Mouse (Mus musculus): ENCODE measurements around the gene Morc2a. TPM values are rescaled to one million over a fixed set of nuclear protein-coding genes. Genes with fewer than 3 reads are reported as not detected.

Morc2a gene
- polyA plus RNA-seq, 1 experiment from 2014 or later: 28.3 TPM

GRCm38 (mm10) chr11:3716662-3717061 is 67.7 kb downstream of the Morc2a start:
- no peak for ATAC-seq (ENCODE audit: low FRiP score)
- Histone ChIP-seq H3K4me3 (replicated peaks) (no peak overlapping the region), H3K27ac (replicated peaks) (no peak overlapping the region), H3K4me1 (0 out of 2 replicates have a peak, but pooled peaks cover 3% of the 10 kb centered on the region), H3K36me3 (peaks cover 6% of the 10 kb centered on the region; the same call in 1 of the 2 replicates), H3K4me2 (no peak overlapping the region), H3K9me3 (replicated peaks) (no peaks in the 10 kb centered on the region), H3K27me3 (replicated peaks) (no peaks in the 10 kb centered on the region), H3K9ac (replicated peaks) (no peak overlapping the region)
- WGBS: 74% methylated on average over 6 of the region's 6 CpGs

- peaks cover 21% of the 10 kb centered on the region for H3K4me1 ChIP-seq
- no peak overlapping the region for H3K4me3 ChIP-seq (replicated peaks)
- H3K36me3 ChIP-seq: no peaks in the 10 kb centered on the region; the same call in 1 of the 2 replicates
- no peak overlapping the region for H3K27ac ChIP-seq (replicated peaks)
- H3K9me3 ChIP-seq (replicated peaks): no peaks in the 10 kb centered on the region
- no peak overlapping the region for H3K4me2 ChIP-seq
- H3K27me3 ChIP-seq (replicated peaks): no peaks in the 10 kb centered on the region
- no peak overlapping the region for H3K9ac ChIP-seq (replicated peaks)
- no peak for ATAC-seq (ENCODE audit: low FRiP score)
- WGBS: 74% methylated on average over 3 of the region's 3 CpGs
Observed at GRCm38 (mm10) chr11:3722036-3722435, 73.0 kb downstream of the Morc2a start.

- WGBS: 51% methylated on average over 3 of the region's 3 CpGs
- H3K4me3 ChIP-seq (replicated peaks): no peak overlapping the region
- no peak overlapping the region for H3K9ac ChIP-seq (replicated peaks)
- ATAC-seq (ENCODE audit: low FRiP score): no peak
- H3K27ac ChIP-seq (replicated peaks): no peak overlapping the region
- H3K4me1 ChIP-seq: peaks cover 21% of the 10 kb centered on the region
- H3K9me3 ChIP-seq (replicated peaks): no peaks in the 10 kb centered on the region
- no peaks in the 10 kb centered on the region for H3K27me3 ChIP-seq (replicated peaks)
- H3K36me3 ChIP-seq: no peaks in the 10 kb centered on the region; the same call in 1 of the 2 replicates
- H3K4me2 ChIP-seq: no peak overlapping the region
Observed at GRCm38 (mm10) chr11:3722861-3723260, 73.9 kb downstream of the Morc2a start.

- Histone ChIP-seq H3K9ac (replicated peaks) (no peak overlapping the region), H3K4me2 (no peak overlapping the region), H3K4me3 (replicated peaks) (no peak overlapping the region), H3K4me1 (peaks cover 21% of the 10 kb centered on the region), H3K9me3 (replicated peaks) (no peaks in the 10 kb centered on the region), H3K27ac (replicated peaks) (no peak overlapping the region), H3K27me3 (replicated peaks) (no peaks in the 10 kb centered on the region), H3K36me3 (no peaks in the 10 kb centered on the region)
- WGBS: 65% methylated on average over 4 of the region's 4 CpGs
- no peak for ATAC-seq (ENCODE audit: low FRiP score)
Observed at GRCm38 (mm10) chr11:3723910-3724309, 74.9 kb downstream of the Morc2a start.

DNA sequence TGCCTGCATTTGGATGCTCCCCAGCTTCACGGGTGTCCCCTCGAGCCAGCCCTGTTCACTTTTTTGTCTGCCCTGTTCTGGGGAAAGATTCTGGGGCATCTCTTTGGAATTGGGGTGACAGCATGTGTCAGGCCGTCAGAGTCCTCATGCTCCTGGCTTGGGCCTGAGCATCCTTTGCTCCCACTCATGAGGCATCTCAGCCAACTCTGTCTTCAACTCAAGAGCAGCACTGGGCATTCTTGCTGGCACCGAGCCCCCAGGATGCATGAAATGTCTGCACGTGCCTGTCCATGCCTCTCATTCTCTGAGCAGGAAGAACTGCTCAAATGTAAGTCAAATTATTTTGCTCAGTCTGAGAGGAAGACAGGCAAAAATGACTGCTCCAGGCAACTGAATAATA is 75.7 kb downstream of the Morc2a start:
- H3K9ac ChIP-seq (replicated peaks): no peak overlapping the region
- 66% methylated on average over 5 of the region's 5 CpGs for WGBS

GRCm38 (mm10) chr11:3725331-3726054 is 76.5 kb downstream of the Morc2a start:
- H3K27me3 ChIP-seq (replicated peaks): no peaks in the 10 kb centered on the region
- H3K4me3 ChIP-seq (replicated peaks): no peak overlapping the region
- no peak overlapping the region for H3K9ac ChIP-seq (replicated peaks)
- no peaks in the 10 kb centered on the region for H3K36me3 ChIP-seq
- 49% methylated on average over 10 of the region's 10 CpGs for WGBS
- H3K4me1 ChIP-seq: peaks cover 21% of the 10 kb centered on the region
- H3K27ac ChIP-seq (replicated peaks): peak overlapping the region; percentile 73
- no peaks in the 10 kb centered on the region for H3K9me3 ChIP-seq (replicated peaks)
- peak; percentile 58; the same call in 1 of the 2 replicates for ATAC-seq (ENCODE audit: low FRiP score)
- no peak overlapping the region for H3K4me2 ChIP-seq

More for the DNA sequence above, 75.7 kb downstream of the Morc2a start:
- no peaks in the 10 kb centered on the region for H3K36me3 ChIP-seq
- no peaks in the 10 kb centered on the region for H3K27me3 ChIP-seq (replicated peaks)
- H3K4me2 ChIP-seq: no peak overlapping the region
- H3K4me3 ChIP-seq (replicated peaks): no peak overlapping the region
- peaks cover 21% of the 10 kb centered on the region for H3K4me1 ChIP-seq
- no peaks in the 10 kb centered on the region for H3K9me3 ChIP-seq (replicated peaks)
- no peak for ATAC-seq (ENCODE audit: low FRiP score)
- H3K27ac ChIP-seq (replicated peaks): peak overlapping the region; percentile 73; the same call in 1 of the 2 replicates

- ATAC-seq (ENCODE audit: low FRiP score): no peak
- H3K4me1 ChIP-seq: peaks cover 21% of the 10 kb centered on the region
- H3K4me2 ChIP-seq: no peak overlapping the region
- H3K9ac ChIP-seq (replicated peaks): no peak overlapping the region
- H3K36me3 ChIP-seq: no peaks in the 10 kb centered on the region
- no peaks in the 10 kb centered on the region for H3K27me3 ChIP-seq (replicated peaks)
- no peak overlapping the region for H3K27ac ChIP-seq (replicated peaks)
- no peak overlapping the region for H3K4me3 ChIP-seq (replicated peaks)
- 79% methylated on average over 9 of the region's 9 CpGs for WGBS
- H3K9me3 ChIP-seq (replicated peaks): no peaks in the 10 kb centered on the region
Observed at GRCm38 (mm10) chr11:3727438-3728105, 78.6 kb downstream of the Morc2a start.

GRCm38 (mm10) chr11:3731469-3731868 is 82.5 kb downstream of the Morc2a start:
- Histone ChIP-seq H3K27ac (replicated peaks) (no peak overlapping the region), H3K4me3 (replicated peaks) (no peak overlapping the region), H3K9me3 (replicated peaks) (no peaks in the 10 kb centered on the region), H3K9ac (replicated peaks) (no peak overlapping the region), H3K36me3 (no peaks in the 10 kb centered on the region), H3K27me3 (replicated peaks) (no peaks in the 10 kb centered on the region), H3K4me2 (no peak overlapping the region), H3K4me1 (peaks cover 14% of the 10 kb centered on the region)
- WGBS: 79% methylated on average over 4 of the region's 4 CpGs
- no peak for ATAC-seq (ENCODE audit: low FRiP score)

DNA sequence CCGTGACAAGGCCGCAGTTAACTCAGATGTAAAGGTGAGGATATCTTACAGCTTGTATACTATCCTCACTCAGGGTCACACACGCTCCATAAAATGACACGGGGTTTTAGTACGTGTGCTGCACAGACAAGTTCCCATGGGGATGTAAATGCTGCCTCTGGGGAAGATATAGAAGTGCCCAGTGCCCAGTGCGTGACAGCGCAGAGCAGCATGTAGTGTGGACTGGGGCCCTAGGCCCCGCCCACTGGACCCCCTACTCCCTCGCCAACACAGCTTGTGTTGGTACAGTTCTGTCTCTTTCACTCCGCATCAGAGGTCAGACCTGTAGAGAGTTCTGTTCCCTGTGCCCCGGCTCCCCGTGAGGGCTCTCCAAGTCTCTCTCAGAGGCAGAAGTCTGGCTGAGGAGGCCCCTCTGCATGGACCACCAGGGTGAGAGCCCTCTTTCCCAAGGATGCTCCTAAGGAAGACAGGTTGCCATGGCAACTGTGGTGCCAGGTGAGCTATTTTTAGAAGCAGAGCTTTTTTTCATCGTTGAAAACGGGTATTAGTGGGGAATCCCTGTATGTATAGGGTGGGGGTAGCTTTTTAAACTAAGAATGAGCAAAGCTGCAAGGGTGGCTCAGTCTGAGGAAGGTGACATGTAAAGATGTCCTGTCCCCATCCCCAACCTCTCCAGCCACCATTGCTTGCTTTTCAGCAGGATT is 85.1 kb downstream of the Morc2a start:
- Histone ChIP-seq H3K4me3 (replicated peaks) (no peak overlapping the region), H3K9ac (replicated peaks) (no peak overlapping the region), H3K4me2 (0 out of 2 replicates have a peak overlapping the region, but pooled peaks have one; percentile 11), H3K4me1 (peaks cover 14% of the 10 kb centered on the region), H3K9me3 (replicated peaks) (no peaks in the 10 kb centered on the region), H3K36me3 (no peaks in the 10 kb centered on the region), H3K27me3 (replicated peaks) (no peaks in the 10 kb centered on the region), H3K27ac (replicated peaks) (peak overlapping the region; percentile 75)
- ATAC-seq (ENCODE audit: low FRiP score): peak; percentile 82
- WGBS: 62% methylated on average over 14 of the region's 14 CpGs

DNA sequence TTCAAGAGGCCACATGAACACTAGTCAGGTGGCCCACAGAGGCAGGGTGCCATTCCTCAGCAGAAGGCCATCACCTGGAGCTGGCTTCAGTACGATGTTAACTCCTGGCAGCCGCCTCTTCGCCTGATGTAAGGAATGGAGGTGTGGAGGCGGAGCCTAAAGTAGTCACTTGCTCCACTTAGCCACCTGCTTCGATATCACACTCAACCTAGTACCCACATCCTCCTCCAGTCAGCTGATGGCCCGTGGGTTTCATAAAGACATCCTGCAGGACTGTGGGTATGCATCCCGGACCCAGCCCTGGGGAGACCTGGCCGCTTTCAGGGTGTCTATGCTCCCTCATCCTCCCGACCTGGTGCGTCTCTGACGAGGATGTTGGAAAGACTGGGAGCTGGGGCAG is 86.7 kb downstream of the Morc2a start:
- H3K27ac ChIP-seq (replicated peaks): no peak overlapping the region
- H3K36me3 ChIP-seq: no peaks in the 10 kb centered on the region
- no peak overlapping the region for H3K4me2 ChIP-seq
- no peak overlapping the region for H3K9ac ChIP-seq (replicated peaks)
- no peak for ATAC-seq (ENCODE audit: low FRiP score)
- H3K9me3 ChIP-seq (replicated peaks): no peaks in the 10 kb centered on the region
- H3K4me3 ChIP-seq (replicated peaks): no peak overlapping the region
- H3K4me1 ChIP-seq: peaks cover 14% of the 10 kb centered on the region
- H3K27me3 ChIP-seq (replicated peaks): no peaks in the 10 kb centered on the region
- WGBS: 87% methylated on average over 11 of the region's 11 CpGs

- no peak overlapping the region for H3K27ac ChIP-seq (replicated peaks)
- no peak overlapping the region for H3K4me2 ChIP-seq
- H3K4me1 ChIP-seq: peaks cover 13% of the 10 kb centered on the region
- no peak overlapping the region for H3K4me3 ChIP-seq (replicated peaks)
- no peaks in the 10 kb centered on the region for H3K27me3 ChIP-seq (replicated peaks)
- ATAC-seq (ENCODE audit: low FRiP score): no peak
- H3K9ac ChIP-seq (replicated peaks): no peak overlapping the region
- no peaks in the 10 kb centered on the region for H3K36me3 ChIP-seq
- H3K9me3 ChIP-seq (replicated peaks): no peaks in the 10 kb centered on the region
- 90% methylated on average over 2 of the region's 2 CpGs for WGBS
Observed at GRCm38 (mm10) chr11:3738778-3739177, 89.8 kb downstream of the Morc2a start.
